Mouse (Mus musculus) kidney, adult 9 months (tissue): ENCODE data around the gene Cdkal1.
A peak's percentile ranks its signal among the peaks of the same experiment; 100 is the strongest.

Experiments used
- DNase-seq: peaks from one replicate; pipeline ENCODE4 v3.0.0; 2022

Cdkal1 gene

GRCm38 (mm10) chr13:29559188-29559587 is 296.3 kb downstream of the Cdkal1 start:
- no peak for DNase-seq

GRCm38 (mm10) chr13:29555160-29555785 is 300.2 kb downstream of the Cdkal1 start:
- no peak for DNase-seq

DNA sequence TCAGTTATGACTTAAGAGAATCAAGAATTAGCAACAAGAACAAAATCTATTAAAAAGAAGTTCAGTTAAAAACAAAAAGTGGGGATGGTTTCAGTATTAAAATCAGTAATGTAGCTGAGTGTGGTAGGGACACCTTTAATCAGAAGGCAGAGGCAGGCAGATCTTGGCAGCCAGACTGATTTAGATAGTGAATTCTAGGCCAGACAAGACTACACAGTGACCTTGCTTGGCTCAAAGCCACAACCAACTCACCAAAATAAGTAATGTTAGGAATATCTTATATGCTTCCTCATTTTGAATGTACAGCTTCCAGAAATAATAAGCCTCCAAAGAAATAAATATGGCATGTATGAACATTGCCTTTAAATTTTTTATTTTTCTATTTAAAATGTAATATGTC is 301.7 kb downstream of the Cdkal1 start:
- DNase-seq, result no peak

DNA sequence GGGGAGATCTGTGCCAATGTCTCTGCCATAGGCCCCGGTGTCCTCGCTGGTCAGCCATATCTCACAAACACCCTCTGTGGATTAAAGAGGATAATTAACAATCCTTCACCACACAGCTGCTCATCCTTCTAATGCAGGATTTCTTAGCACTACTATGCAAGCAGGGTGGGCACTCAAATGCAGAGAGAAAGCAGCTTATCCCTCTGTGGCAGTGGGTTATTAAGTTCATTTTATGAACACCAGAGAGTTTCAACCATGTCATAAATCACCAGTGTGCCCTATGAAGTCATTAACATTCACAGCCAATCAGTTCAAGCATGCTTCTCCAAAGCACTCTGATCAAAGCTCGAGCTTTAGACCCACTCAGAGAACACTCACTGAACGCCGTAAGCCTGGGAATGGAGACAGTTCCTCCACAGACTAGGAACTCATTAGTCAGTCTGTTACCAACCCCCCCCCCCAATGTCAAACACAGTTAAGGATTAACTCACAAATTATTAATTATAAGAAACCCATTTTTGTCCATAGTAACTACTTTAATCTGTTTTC is 303.1 kb downstream of the Cdkal1 start:
- no peak for DNase-seq

DNA sequence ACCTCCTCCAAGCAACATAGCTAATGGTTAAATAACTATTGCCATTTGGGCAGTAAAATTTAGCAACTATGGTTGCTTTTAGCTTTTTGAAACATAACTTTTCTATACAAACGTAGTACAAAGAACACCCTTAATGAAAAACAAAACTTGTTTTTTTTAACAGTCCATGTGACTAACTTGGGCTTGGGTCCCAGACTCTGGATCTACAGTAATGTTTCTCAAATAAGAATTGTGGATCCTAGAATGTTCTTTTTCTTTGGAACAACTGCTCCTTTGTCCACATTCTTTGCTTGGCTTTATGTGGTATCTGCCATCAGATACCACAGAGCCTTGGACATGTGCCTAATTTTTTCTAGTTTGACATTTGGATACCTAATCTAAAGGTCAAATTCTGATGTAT is 304.6 kb downstream of the Cdkal1 start:
- DNase-seq, result no peak

GRCm38 (mm10) chr13:29550203-29550602 is 305.3 kb downstream of the Cdkal1 start:
- DNase-seq, result no peak

DNA sequence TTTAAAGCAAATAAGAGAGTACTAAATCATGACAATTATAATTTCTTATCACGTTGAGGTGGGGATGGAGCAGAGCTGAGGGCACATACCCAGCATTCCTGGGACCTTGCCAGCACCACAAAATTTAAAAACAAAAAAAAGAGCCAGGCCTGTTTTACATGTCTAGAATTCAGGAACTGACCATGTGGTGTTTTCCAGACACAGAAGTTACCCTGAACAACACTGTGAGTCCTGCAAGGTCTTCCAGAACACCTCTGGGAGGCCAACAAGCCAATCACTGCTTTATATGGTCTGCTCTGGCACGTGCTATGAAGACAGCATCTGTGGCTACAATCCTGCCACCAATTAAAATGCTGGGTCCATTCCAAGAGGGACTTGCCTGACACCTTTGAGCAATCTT is 305.7 kb downstream of the Cdkal1 start:
- DNase-seq, result peak; percentile 52

- no peak for DNase-seq
Measured at GRCm38 (mm10) chr13:29537906-29538305, 317.6 kb downstream of the Cdkal1 start.

- no peak for DNase-seq
Measured at GRCm38 (mm10) chr13:29533586-29533985, 321.9 kb downstream of the Cdkal1 start.

GRCm38 (mm10) chr13:29528344-29528743 is 327.1 kb downstream of the Cdkal1 start:
- DNase-seq, result no peak

- DNase-seq, result no peak
Measured at GRCm38 (mm10) chr13:29521321-29521720, 334.2 kb downstream of the Cdkal1 start.

DNA sequence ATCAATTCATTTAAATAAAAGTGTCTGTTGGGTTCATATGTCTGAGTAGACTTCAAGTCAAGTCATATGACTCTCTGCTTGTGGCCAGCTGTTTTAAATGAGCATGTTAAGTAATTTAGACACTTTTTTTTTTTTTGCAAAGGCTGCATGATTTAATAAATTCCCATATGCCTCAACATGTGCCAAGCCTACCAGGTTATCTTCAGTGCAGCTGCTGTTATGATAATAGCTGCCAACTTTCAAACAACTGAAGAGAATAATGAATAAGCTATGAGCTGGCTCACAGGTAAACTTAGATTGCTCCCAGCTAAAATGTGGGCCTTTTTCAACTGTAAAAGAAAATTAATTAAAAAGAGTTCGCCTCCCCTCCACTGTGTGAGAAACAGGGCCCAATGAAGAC is 341.4 kb downstream of the Cdkal1 start:
- DNase-seq, result no peak

DNA sequence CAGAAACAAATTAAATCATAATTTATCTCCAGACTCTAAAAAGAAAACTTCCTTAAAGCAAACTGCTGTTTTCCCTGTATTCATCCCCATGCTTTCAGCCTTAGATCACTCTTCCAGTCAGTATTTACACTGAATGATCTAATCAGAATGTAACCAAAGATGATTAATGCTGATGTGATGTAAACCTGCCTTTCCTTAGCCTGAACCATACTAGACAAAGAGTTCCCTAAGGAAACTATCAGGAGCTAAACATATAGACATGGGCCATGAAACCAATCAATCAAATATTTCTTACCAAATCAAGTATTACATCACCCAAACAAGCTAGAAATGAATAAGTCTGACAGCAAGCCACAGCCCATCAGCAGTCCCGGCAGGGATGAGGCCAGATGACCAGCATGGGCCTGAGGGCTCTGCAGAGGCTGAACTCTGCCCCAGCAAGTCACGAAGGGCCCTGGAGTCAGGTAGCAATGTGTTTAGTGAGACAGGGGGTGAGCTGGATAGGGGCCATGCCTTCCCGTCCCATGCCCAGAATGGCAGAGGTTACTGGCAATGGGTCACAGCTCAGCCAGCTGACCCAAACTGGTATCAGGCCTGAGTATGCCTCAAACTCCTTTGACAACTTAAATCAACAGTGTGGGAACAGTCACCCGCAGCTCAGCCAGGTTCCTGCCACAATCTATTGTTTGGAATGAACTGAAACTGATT is 350.5 kb downstream of the Cdkal1 start:
- DNase-seq, result peak; percentile 12

- peak; percentile 67 for DNase-seq
Measured at GRCm38 (mm10) chr13:29503147-29504044, 352.1 kb downstream of the Cdkal1 start.

GRCm38 (mm10) chr13:29502481-29503146 is 352.9 kb downstream of the Cdkal1 start:
- peak; percentile 11 for DNase-seq

- DNase-seq, result no peak
Measured at GRCm38 (mm10) chr13:29501173-29501572, 354.3 kb downstream of the Cdkal1 start.

GRCm38 (mm10) chr13:29499750-29500149 is 355.7 kb downstream of the Cdkal1 start:
- DNase-seq, result no peak

- no peak for DNase-seq
Measured at GRCm38 (mm10) chr13:29497286-29497685, 358.2 kb downstream of the Cdkal1 start.

DNA sequence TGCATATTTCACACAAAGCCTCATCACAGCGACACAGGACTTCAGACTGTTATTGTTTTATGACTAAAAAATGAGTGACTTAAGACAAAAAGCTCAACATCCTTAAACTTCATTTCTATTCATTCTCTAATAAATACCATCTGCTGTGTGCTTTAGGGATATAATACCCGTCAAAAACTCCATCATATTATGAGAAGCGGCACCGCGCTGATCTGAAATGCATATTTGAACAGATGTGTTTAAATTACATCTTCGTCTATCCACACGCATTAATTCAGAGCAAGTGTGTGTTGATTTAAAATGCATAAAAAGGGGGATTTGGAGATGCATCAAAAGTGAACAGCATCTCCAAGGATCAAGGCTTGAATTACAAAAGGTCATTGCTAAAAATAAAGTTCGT is 365.1 kb downstream of the Cdkal1 start:
- no peak for DNase-seq

DNA sequence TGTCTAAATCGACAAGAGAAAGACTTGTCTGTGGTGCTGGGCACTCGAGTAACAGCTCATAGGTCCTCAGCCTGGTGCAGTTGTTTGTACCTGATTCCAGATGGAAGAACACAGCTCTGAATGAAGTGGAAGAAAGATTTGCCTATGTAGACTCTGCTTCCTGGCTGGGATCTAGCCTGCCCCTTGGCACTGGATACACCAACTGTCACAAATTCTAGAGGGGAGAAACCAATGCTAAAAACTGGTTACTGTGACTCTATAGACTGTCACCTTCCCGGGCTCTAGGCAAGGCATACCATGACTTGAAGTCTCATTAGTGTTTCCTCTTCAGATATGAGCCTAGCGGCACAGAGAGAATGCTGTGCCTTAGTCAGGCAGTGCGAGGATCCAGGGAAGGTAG is 366.0 kb downstream of the Cdkal1 start:
- no peak for DNase-seq

- no peak for DNase-seq
Measured at GRCm38 (mm10) chr13:29486709-29487108, 368.8 kb downstream of the Cdkal1 start.

GRCm38 (mm10) chr13:29483950-29484349 is 371.5 kb downstream of the Cdkal1 start:
- no peak for DNase-seq
